Mouse (Mus musculus) liver, adult 2 months (tissue): Measurements from ENCODE around the gene Tmem158. TPM values are rescaled to one million over a fixed set of nuclear protein-coding genes. Genes with fewer than 3 reads are reported as not detected.

Experiments used
- DNase-seq: peaks from one replicate; pipeline ENCODE4 v3.0.0-alpha.2; 2011; ENCODE audit warnings: low read depth, low spot score; ENCODE audit errors: extremely low read depth
- H3K27ac ChIP-seq: fragments of 200-500 bp; replicated peaks from 2 replicates; pipeline ENCODE4 v1.5.1; 2012; ENCODE audit warnings: low read depth, mild to moderate bottlenecking, control low read depth, inconsistent platforms, low read length; ENCODE audit not compliant: insufficient read depth
- H3K27me3 ChIP-seq: fragments of 200-500 bp; 2 replicates; pipeline ENCODE4 v1.6.1; 2012; ENCODE audit warnings: mild to moderate bottlenecking, moderate library complexity, low read length, inconsistent platforms; ENCODE audit not compliant: control insufficient read depth, insufficient read depth
- H3K36me3 ChIP-seq: fragments of 200-500 bp; 2 replicates; pipeline ENCODE4 v1.6.1; 2012; ENCODE audit warnings: low read length, inconsistent platforms; ENCODE audit not compliant: control insufficient read depth, insufficient read depth
- H3K4me1 ChIP-seq: fragments of 200-500 bp; 2 replicates; pipeline ENCODE4 v1.6.1; 2011; ENCODE audit warnings: low read length; ENCODE audit not compliant: control insufficient read depth, insufficient read depth
- H3K4me3 ChIP-seq: fragments of 200-500 bp; 2 replicates; pipeline ENCODE4 v1.5.1; 2011; ENCODE audit warnings: low read depth, mild to moderate bottlenecking, control low read depth, low read length, moderate library complexity; ENCODE audit not compliant: insufficient read depth
- H3K79me2 ChIP-seq: fragments of 200-500 bp; 2 replicates; pipeline ENCODE4 v1.6.1; 2012; ENCODE audit warnings: inconsistent platforms, mild to moderate bottlenecking, low read length, moderate library complexity; ENCODE audit not compliant: control insufficient read depth, insufficient read depth
- H3K9ac ChIP-seq: fragments of 200-500 bp; 2 replicates; pipeline ENCODE4 v1.6.1; 2012; ENCODE audit warnings: low read depth, mild to moderate bottlenecking, control low read depth, inconsistent platforms, low read length
- CTCF ChIP-seq: fragments of 200-500 bp; IDR thresholded peaks from 2 replicates; pipeline ENCODE4 v1.5.1; 2011; ENCODE audit warnings: low read depth, low read length, control low read depth
- POLR2A ChIP-seq: fragments of 200-500 bp; IDR thresholded peaks from 2 replicates; pipeline ENCODE4 v1.6.1; 2011; ENCODE audit warnings: low read length, control low read depth; ENCODE audit not compliant: insufficient read depth; ENCODE audit errors: extremely low read depth
- WGBS: fragments of 180-500 bp; shearing (Covaris S2); methylation state at CpG from one replicate; pipeline ENCODE4 v1.1.7; 2018; 5-methylcytosine and 5-hydroxymethylcytosine counted together
- polyA plus RNA-seq: library from polyadenylated mRNA; depleted of rRNA; stranded (reverse); fragments of >200 nt; gene quantifications from 2 replicates; pipeline ENCODE4 v1.2.3, GENCODE M21; 2012; rRNA removed
- total RNA-seq: library from RNA; depleted of rRNA; stranded (reverse); fragments of >200 nt; gene quantifications from 2 replicates; pipeline ENCODE4 v1.2.3, GENCODE M21; 2014; rRNA removed

The Tmem158 gene
- total and polyA plus RNA-seq, 2 experiments, result 0.09 to 0.76 TPM

- no peak overlapping the region for H3K9ac ChIP-seq
- no peaks in the 10 kb centered on the region for H3K36me3 ChIP-seq
- H3K4me1 ChIP-seq, result peaks cover 12% of the 10 kb centered on the region
- DNase-seq, result no peak
- WGBS, result 72% methylated on average over 5 of the region's 5 CpGs
- TF ChIP-seq CTCF (no peak), POLR2A (no peak)
- H3K27ac ChIP-seq, result no peak overlapping the region
- H3K27me3 ChIP-seq, result no peaks in the 10 kb centered on the region
- H3K79me2 ChIP-seq, result no peaks in the 10 kb centered on the region; the same call in 1 of the 2 replicates
- no peak overlapping the region for H3K4me3 ChIP-seq
Observed at GRCm38 (mm10) chr9:123219826-123220225, 40.7 kb downstream of the Tmem158 start.

DNA sequence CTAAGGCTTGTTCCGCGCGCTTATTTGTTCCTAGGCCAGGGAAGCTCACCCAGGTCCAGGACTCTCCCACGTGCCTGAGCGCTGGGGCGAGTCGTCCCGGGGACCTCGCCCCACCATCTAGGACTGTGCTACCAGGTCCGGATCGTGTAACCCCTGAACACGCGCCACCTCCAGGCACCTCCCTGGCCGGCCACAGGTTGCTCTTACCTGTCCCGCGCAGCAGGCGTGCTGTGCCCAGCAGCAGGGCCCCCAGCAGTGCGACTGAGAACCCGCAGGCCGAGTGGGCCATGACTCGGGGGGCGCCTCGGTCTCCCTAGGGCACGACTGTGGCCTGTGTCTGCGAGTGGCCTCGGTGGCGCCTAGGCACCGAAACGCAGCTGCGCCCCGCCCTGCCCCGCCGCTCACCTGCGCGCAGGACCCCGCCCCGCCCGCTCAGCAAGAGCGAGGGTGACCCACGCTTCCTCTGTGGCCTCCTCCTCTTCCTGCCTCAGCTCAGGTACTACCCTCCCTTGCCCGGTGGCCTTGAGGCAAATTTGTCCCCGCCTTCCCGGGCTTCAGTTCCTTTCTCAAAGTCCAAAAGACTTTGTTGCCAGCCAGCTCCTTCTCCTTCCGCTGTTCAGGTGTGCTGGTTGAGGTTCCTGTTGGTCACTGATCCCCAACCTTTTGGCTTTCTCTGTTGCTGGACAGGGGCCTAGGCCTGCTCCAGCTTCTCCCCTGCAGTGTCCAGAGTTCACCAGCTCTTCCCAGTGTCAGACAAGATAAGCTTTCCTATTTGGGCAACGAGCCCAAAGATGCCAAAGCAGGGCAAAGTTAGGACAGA lies 44.7 kb downstream of the Tmem158 start, which contains the start of gene Cdcp1:
Gene Cdcp1, minus strand, starts transcription at position 418 of the 820 bp plus-strand sequence.
- Histone ChIP-seq H3K4me3 (peak within 1 kb of the TSS; percentile 68), H3K27me3 (no peaks in the 10 kb centered on the region), H3K27ac (peak within 1 kb of the TSS; percentile 17; the same call in 1 of the 2 replicates), H3K36me3 (no peaks in the 10 kb centered on the region), H3K4me1 (peaks cover 5% of the 10 kb centered on the region; the same call in 1 of the 2 replicates), H3K9ac (peak within 1 kb of the TSS; percentile 71), H3K79me2 (no peaks in the 10 kb centered on the region; the same call in 1 of the 2 replicates)
- 8% methylated on average over 45 of the region's 45 CpGs for WGBS
- no peak for TF ChIP-seq CTCF
- TF ChIP-seq POLR2A, result no peak
- peak; percentile 97 for DNase-seq

- H3K27ac ChIP-seq, result no peak overlapping the region
- H3K4me3 ChIP-seq, result no peak overlapping the region
- no peak for DNase-seq
- H3K27me3 ChIP-seq, result no peaks in the 10 kb centered on the region
- H3K9ac ChIP-seq, result no peak overlapping the region
- no peaks in the 10 kb centered on the region; the same call in 1 of the 2 replicates for H3K79me2 ChIP-seq
- H3K4me1 ChIP-seq, result peaks cover 5% of the 10 kb centered on the region; the same call in 1 of the 2 replicates
- 68% methylated on average over 9 of the region's 9 CpGs for WGBS
- H3K36me3 ChIP-seq, result no peaks in the 10 kb centered on the region
- TF ChIP-seq CTCF (no peak), POLR2A (no peak)
Observed at GRCm38 (mm10) chr9:123213371-123213770, 47.2 kb downstream of the Tmem158 start.

Other genes starting within 250 kb of the Tmem158 start
- 7.7 and 9.7 TPM in 2 replicates for gene Tmem42, start 239.4 kb downstream of the Tmem158 start, total RNA-seq
- gene Tmem42, start 239.4 kb downstream of the Tmem158 start, polyA plus RNA-seq, result 13.3 and 16.0 TPM in 2 replicates
- gene Tgm4, start 226.0 kb downstream of the Tmem158 start, total RNA-seq, result not detected in 2 replicates
- not detected in 2 replicates for gene Tgm4, start 226.0 kb downstream of the Tmem158 start, polyA plus RNA-seq
- gene Zdhhc3, start 147.6 kb downstream of the Tmem158 start, total RNA-seq, result 12.6 and 14.5 TPM in 2 replicates
- 45.1 and 55.7 TPM in 2 replicates for gene Zdhhc3, start 147.6 kb downstream of the Tmem158 start, polyA plus RNA-seq
- gene Exosc7, start 147.5 kb downstream of the Tmem158 start, total RNA-seq, result 37.7 and 44.4 TPM in 2 replicates
- gene Exosc7, start 147.5 kb downstream of the Tmem158 start, polyA plus RNA-seq, result 23.2 and 25.3 TPM in 2 replicates
- 0.65 and 1.0 TPM in 2 replicates for gene Clec3b, start 109.8 kb downstream of the Tmem158 start, total RNA-seq
- 0.29 and 0.73 TPM in 2 replicates for gene Clec3b, start 109.8 kb downstream of the Tmem158 start, polyA plus RNA-seq
- 2.6 and 3.1 TPM in 2 replicates for gene Cdcp1, start 44.7 kb downstream of the Tmem158 start, total RNA-seq
- 4.0 and 4.3 TPM in 2 replicates for gene Cdcp1, start 44.7 kb downstream of the Tmem158 start, polyA plus RNA-seq
- 22.8 and 24.1 TPM in 2 replicates for gene Lars2, start 106.2 kb upstream of the Tmem158 start, total RNA-seq
- 482 and 827 TPM in 2 replicates for gene Lars2, start 106.2 kb upstream of the Tmem158 start, polyA plus RNA-seq
- gene Limd1, start 217.9 kb upstream of the Tmem158 start, total RNA-seq, result 19.7 and 22.2 TPM in 2 replicates
- 15.9 and 24.6 TPM in 2 replicates for gene Limd1, start 217.9 kb upstream of the Tmem158 start, polyA plus RNA-seq